Mouse (Mus musculus) testis, adult 2 months (tissue): ENCODE results near the gene Dppa2.

ENCODE experiments used
- CTCF ChIP-seq: fragments of 200-500 bp; IDR thresholded peaks from 2 replicates; pipeline ENCODE4 v1.5.1; 2012; ENCODE audit warnings: low read depth, mild to moderate bottlenecking, inconsistent platforms, low read length, moderate library complexity; ENCODE audit not compliant: control insufficient read depth, insufficient read depth, insufficient replicate concordance
- POLR2A ChIP-seq: fragments of 200-500 bp; IDR thresholded peaks from 2 replicates; pipeline ENCODE4 v1.6.1; 2012; ENCODE audit warnings: low read depth, mild to moderate bottlenecking, inconsistent platforms, low read length, moderate library complexity; ENCODE audit not compliant: control insufficient read depth

DNA sequence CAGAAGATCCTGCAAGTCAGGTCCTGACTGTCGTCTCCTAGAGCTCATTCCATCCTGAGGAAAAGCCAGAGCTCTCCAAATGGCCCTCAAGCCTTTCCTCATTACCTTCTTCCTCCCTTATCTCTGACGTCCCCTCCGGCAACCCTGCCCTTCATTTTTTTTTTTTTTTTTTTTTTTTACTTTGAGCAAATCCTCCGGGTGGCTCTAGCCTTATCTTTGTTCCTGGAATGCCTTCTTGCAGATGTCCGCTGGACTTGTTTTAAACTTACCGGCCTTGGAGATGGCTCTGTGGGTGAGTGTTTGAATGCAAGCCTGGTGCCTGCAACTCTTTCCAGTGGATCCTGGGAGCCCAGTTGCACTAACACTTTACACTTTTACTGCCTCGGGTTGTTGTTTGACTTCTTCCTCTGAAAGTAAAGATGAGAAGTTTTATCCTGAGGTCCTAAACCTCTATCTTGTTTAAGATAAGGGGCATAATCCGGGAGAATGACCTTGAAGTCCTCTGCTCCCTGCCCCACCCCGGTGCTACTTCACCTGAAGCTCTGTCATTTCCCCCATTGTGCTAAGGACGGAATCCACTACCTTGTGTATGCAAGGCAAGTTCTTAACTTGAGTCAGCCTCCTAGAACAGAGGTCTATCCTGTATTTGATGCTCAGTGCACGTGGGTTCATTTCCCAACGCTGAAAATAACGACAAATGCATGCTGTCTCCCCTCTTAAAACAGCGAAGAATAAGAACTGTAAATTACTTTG is 6.1 kb upstream of the Dppa2 start:
- TF ChIP-seq POLR2A (no peak), CTCF (no peak)
